Mouse (Mus musculus) heart, adult 2 months (tissue): ENCODE data around the gene Mex3a.

ENCODE experiments used
- CTCF ChIP-seq: fragments of 200-600 bp; IDR thresholded peaks from 2 replicates; pipeline ENCODE4 v1.8.1; 2022; ENCODE audit warnings: antibody characterized with exemption, mild to moderate bottlenecking, moderate library complexity
- EP300 ChIP-seq: fragments of 200-500 bp; IDR thresholded peaks from 2 replicates; pipeline ENCODE4 v1.6.1; 2011; ENCODE audit warnings: low read depth, low read length, control low read depth; ENCODE audit not compliant: insufficient read depth

DNA sequence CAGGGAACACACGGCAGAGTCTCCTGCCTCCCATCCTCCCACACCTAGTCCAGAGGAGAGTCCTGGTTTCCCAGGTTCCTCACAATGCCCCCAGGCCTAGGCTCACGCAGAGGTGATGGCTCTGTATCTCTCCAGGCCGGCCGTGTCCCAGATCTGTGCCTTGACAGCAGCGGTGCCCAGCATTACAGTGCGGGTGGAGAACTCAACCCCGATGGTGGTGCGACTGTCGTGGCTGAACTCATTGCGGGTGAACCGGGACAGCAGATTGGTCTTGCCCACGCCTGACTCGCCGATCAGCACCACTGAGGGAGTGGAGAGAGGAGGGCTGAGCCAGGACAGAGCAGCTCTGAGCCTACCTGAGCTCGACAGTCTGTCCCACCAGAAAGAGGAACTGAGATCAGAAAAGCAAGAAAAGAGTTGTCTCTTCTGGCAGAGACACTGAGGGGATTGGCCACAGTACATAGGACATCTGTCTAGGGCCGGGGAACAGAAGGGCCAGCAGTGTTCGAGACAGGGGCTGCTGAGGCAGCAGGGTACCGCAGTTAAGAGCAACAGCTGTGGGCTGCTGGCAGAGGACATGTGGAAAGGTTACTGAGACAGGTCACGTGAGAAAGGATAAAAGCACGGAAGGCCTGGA, 12.9 kb downstream of the Mex3a start:
- TF ChIP-seq CTCF, result no peak
- TF ChIP-seq EP300, result no peak
